ENCODE assay signal across 8 mouse cellular contexts in the genomic region with DNA sequence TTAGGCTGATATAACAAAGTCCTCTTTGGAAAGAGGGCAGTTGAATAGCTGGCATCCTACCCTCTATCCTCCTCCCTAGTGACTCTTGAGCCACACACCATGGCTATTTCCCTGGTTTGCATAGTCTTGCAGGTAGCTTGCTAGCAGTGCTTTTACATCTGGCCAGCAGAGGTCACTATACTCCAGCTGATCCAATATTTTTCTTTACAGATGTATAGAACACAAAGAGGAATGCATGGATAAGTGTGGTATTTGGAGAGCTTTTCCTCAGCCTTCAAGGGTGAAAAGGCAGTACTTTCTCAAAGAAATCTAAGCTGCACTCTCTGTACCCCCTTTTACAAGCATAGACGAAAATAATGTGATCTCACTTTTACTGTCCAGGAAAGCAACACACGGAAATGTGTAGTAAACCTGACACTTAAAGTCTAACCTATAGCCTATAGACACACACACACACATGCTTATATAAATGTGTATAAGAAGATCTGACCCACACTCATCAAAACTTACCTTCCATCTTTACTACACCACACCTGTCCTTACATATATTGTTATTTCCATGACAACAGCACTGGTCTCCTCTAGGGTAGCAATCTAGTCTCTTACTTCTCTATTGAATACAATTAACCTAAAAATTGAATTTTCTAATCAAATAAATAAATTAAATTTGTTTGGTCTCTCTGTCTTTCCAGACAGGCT.
A peak's percentile ranks its signal among the peaks of the same experiment; 100 is the strongest.
DNase-seq lines count a peak whose midpoint lies in the region; ATAC-seq and TF ChIP-seq lines count a peak whose summit lies in the region.

No protein-coding gene starts in this region.

- no peak overlapping the region for H3K4me2 ChIP-seq in forebrain, embryonic 12.5 days
- no peak overlapping the region for H3K4me2 ChIP-seq in intestine, embryonic 16.5 days (ENCODE audit: low read depth, low read length)
- no peak overlapping the region for H3K4me2 ChIP-seq in limb, embryonic 14.5 days (replicated peaks; ENCODE audit: low read depth, low read length, severe bottlenecking)

- no peak for TF ChIP-seq POLR2A in limb, embryonic 14.5 days (IDR thresholded peaks at IDR 0.05; ENCODE audit: borderline replicate concordance, extremely low read depth, insufficient read depth, insufficient read length)

- WGBS in forebrain, embryonic 12.5 days, result 47% methylated on average over 2 of the region's 2 CpGs
- 43% methylated on average over 2 of the region's 2 CpGs for WGBS in intestine, embryonic 16.5 days
- 37% methylated on average over 2 of the region's 2 CpGs for WGBS in limb, embryonic 14.5 days

- no peak overlapping the region for H3K27ac ChIP-seq in left cerebral cortex, adult 2 months
- no peak overlapping the region for H3K27ac ChIP-seq in forebrain, embryonic 12.5 days
- H3K27ac ChIP-seq in intestine, embryonic 16.5 days (ENCODE audit: low read length), result no peak overlapping the region
- no peak overlapping the region for H3K27ac ChIP-seq in limb, embryonic 14.5 days (replicated peaks; ENCODE audit: low read depth, low read length)

- no peak overlapping the region for H3K9ac ChIP-seq in forebrain, embryonic 12.5 days
- no peak overlapping the region for H3K9ac ChIP-seq in intestine, embryonic 16.5 days (ENCODE audit: low read depth, low read length)
- H3K9ac ChIP-seq in limb, embryonic 14.5 days (ENCODE audit: low read depth, low read length, severe bottlenecking), result no peak overlapping the region

- no peak overlapping the region for H3K4me3 ChIP-seq in left cerebral cortex, adult 2 months
- no peak overlapping the region for H3K4me3 ChIP-seq in forebrain, embryonic 12.5 days (replicated peaks)
- no peak overlapping the region for H3K4me3 ChIP-seq in intestine, embryonic 16.5 days (ENCODE audit: low read length)
- H3K4me3 ChIP-seq in limb, embryonic 14.5 days (replicated peaks; ENCODE audit: low read length), result no peak overlapping the region

- no peaks in the 10 kb centered on the region for H3K27me3 ChIP-seq in forebrain, embryonic 12.5 days
- no peaks in the 10 kb centered on the region for H3K27me3 ChIP-seq in intestine, embryonic 16.5 days (replicated peaks; ENCODE audit: control insufficient read depth, insufficient read depth, low read length)
- no peaks in the 10 kb centered on the region for H3K27me3 ChIP-seq in limb, embryonic 14.5 days (ENCODE audit: control insufficient read depth, insufficient read depth, low read length)

- no peaks in the 10 kb centered on the region for H3K4me1 ChIP-seq in forebrain, embryonic 12.5 days
- no peaks in the 10 kb centered on the region for H3K4me1 ChIP-seq in intestine, embryonic 16.5 days (ENCODE audit: control insufficient read depth, insufficient read depth, low read length)
- no peaks in the 10 kb centered on the region for H3K4me1 ChIP-seq in limb, embryonic 14.5 days (ENCODE audit: control insufficient read depth, insufficient read depth, low read length)

- peak; percentile 74; the same call in 1 of the 2 replicates for ATAC-seq in forebrain, embryonic 12.5 days (ENCODE audit: low FRiP score)
- peak; percentile 72 for ATAC-seq in intestine, embryonic 16.5 days
- peak; percentile 70; the same call in 1 of the 2 replicates for ATAC-seq in limb, embryonic 14.5 days (ENCODE audit: low FRiP score, low read depth)

- peak; percentile 55 to 57 for DNase-seq in left cerebral cortex, adult 2 months (ENCODE audit: extremely low spot score in 1 of 2, low spot score in 2 of 2)
- no peak for DNase-seq in left cerebral cortex, adult 8-10 months (ENCODE audit: low spot score in 2 of 2)
- peak; percentile 11 for DNase-seq in c-Kit-positive CD71-positive TER-119-positive erythroid progenitor cells, embryonic 14.5 days (ENCODE audit: low spot score)
- DNase-seq in limb, embryonic 14.5 days (ENCODE audit: low spot score), result peak; percentile 75
- peak; percentile 82 for DNase-seq in naive thymus-derived CD4-positive, alpha-beta T cell, adult 2 months (ENCODE audit: low read depth)
- peak; percentile 72 for DNase-seq in thymus, postnatal 14 days

- intact Hi-C loops in left cerebral cortex, adult 2 months (cut with DNase I), result loop anchor here (2.0 to 5.0 kb wide), 4 partner anchors 124 to 538 kb away; partner anchors contain the start of gene Ppm1h

- H3K9me3 ChIP-seq in forebrain, embryonic 12.5 days, result no peaks in the 10 kb centered on the region
- H3K9me3 ChIP-seq in intestine, embryonic 16.5 days (ENCODE audit: control insufficient read depth, low read length), result no peaks in the 10 kb centered on the region
- no peaks in the 10 kb centered on the region for H3K9me3 ChIP-seq in limb, embryonic 14.5 days (ENCODE audit: control insufficient read depth, low read length)

- no peaks in the 10 kb centered on the region for H3K36me3 ChIP-seq in forebrain, embryonic 12.5 days (replicated peaks)
- H3K36me3 ChIP-seq in intestine, embryonic 16.5 days (ENCODE audit: control insufficient read depth, insufficient read depth, low read length), result no peaks in the 10 kb centered on the region
- no peaks in the 10 kb centered on the region for H3K36me3 ChIP-seq in limb, embryonic 14.5 days (ENCODE audit: control insufficient read depth, insufficient read depth, low read length)

- peak; percentile 86 for TF ChIP-seq CTCF in left cerebral cortex, adult 2 months (IDR thresholded peaks at IDR 0.05)

Comparison
In these comparisons a context has a peak if more than half of its experiments do, and no peak if none do; other contexts are left out.
1. DNase-seq: peak in left cerebral cortex, adult 2 months (2 of 2), c-Kit-positive CD71-positive TER-119-positive erythroid progenitor cells, embryonic 14.5 days (single experiment), limb, embryonic 14.5 days (single experiment), naive thymus-derived CD4-positive, alpha-beta T cell, adult 2 months (single experiment) and thymus, postnatal 14 days (single experiment); none in left cerebral cortex, adult 8-10 months (0 of 2).
2. Peak in every context shown above with its lines, with median percentiles within 50 percentile points of each other: ATAC-seq.